Mouse (Mus musculus): ENCODE data around the gene Numa1.

DNA sequence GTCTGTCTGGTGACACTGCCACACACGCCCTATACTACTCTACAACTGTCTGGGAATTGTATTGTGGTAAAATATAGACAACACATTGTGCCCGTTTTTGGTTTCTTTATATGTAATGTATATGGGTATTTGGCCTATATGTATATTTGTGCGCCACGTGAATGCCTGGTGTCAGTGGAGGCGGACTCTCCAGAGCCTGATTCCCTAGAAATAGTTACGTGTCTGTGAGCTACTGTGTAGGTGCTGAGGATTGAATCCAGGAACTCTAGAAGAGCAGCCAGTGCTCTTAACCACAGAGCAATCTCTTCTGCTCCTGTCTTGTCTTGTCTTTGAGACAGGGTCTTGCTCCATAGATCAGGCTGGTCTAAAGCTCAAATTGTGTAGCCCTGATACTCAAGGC is 47.6 kb upstream of the Numa1 start:
- no peak for TF ChIP-seq CTCF (IDR thresholded peaks at IDR 0.05)
- TF ChIP-seq POLR2A (IDR thresholded peaks at IDR 0.05; ENCODE audit: insufficient read depth, low read depth, low read length): no peak
- TF ChIP-seq EP300 (IDR thresholded peaks at IDR 0.05; ENCODE audit: insufficient read depth, low read depth, low read length): no peak
